In the genomic region with DNA sequence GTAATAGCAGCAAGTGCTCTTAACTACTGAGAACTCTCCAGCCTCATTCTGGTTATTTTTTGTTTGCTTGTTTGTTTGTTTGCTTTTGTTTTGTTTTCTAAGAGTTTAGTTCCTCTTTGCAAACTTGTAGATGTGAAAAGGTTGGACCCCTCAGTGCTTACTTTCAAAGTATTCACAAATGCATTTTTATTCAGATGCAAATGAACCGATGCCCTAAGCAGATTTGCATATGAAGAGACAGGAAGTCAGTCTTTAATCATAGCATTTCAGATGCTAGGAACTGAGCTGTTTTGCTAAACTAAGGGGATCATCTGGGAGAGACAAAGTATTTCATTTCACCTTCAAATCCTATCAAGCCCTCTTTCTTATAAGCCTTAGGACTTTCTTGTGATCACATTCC, we compare ENCODE assay signal across 20 mouse cellular contexts.
"Had no signal": no experiment of that assay in that cellular context is flagged by ENCODE, and none has a peak within 500 bp of the region (broad histone marks: within the 10 kb centered on the region; RNA-seq: fewer than 3 reads in every experiment).

No protein-coding gene starts in this region.

- H3K9ac ChIP-seq: lung, embryonic 15.5 days; midbrain, embryonic 13.5 days; midbrain, embryonic 15.5 days; neural tube, embryonic 13.5 days; neural tube, embryonic 15.5 days had no signal

- H3K4me1 ChIP-seq: lung, embryonic 15.5 days; megakaryocyte, embryonic 14.5 days; midbrain, embryonic 15.5 days; neural tube, embryonic 15.5 days had no signal

- H3K4me3 ChIP-seq: lung, embryonic 15.5 days; megakaryocyte, embryonic 14.5 days; midbrain, embryonic 13.5 days; midbrain, embryonic 15.5 days; myocyte; neural tube, embryonic 13.5 days; neural tube, embryonic 15.5 days had no signal

- DNase-seq: lung, adult 18-20 months; lung, postnatal 14 days; lung, postnatal 36 days; retina, postnatal 1 day; right cerebral cortex, adult 18-20 months; right cerebral cortex, postnatal 25 days; right cerebral cortex, postnatal 4 days; spleen, adult 18-20 months; thymus, adult 18-20 months; thymus, postnatal 14 days; thymus, postnatal 36 days had no signal

- H3K9me3 ChIP-seq: lung, embryonic 15.5 days; midbrain, embryonic 13.5 days; midbrain, embryonic 15.5 days; neural tube, embryonic 13.5 days; neural tube, embryonic 15.5 days had no signal

- H3K36me3 ChIP-seq: lung, embryonic 15.5 days; midbrain, embryonic 13.5 days; midbrain, embryonic 15.5 days; neural tube, embryonic 13.5 days; neural tube, embryonic 15.5 days had no signal

- H3K27ac ChIP-seq: lung, embryonic 15.5 days; macrophage; midbrain, embryonic 13.5 days; midbrain, embryonic 15.5 days; neural tube, embryonic 13.5 days; neural tube, embryonic 15.5 days had no signal

- ATAC-seq: lung, postnatal 0 days; midbrain, embryonic 13.5 days; midbrain, embryonic 15.5 days had no signal
